ENCODE assay signal across 27 mouse cellular contexts in the genomic region with DNA sequence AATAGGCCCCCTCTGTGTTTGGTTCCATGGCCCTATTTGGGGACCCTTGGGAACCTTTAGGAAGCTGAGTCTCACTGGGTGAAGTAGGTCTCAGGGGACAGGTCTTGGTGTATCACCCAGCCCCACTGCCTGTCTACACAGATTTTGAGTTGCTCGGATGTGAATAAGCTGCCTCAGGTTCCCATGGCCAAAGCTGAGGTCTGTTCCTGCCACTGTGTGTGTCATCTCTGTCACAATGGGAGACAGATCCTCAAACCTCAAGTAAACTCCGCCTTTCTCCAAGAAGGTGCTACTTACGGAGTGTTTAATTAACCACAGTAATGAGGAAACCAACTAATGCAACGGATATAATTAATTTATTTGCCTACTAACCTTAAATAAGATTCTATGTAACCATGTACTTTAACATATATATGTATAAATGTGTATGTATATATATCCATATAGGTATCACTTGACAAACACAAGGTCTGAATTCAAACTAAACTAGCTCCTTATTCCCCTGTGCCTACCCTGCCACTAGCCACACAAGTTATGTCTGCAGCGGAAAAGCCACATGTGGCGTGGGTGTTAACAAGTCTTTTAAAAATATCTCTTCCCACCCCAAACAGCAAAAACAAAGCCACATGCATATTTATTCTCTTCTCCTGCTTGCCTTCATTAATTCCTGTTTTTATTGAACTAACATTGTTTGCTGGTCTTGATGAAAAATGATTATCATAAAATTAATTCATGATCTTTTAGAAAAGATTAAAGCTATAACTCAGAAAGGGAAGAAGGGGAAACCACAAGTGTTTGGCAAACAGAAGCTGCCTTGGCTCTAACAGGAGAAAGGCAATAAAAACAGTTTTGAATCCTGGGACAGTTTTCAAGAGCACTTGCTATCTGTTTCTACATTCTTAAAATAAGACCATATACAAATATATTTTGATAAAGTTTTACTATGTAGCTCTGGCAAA. TPM values are rescaled to one million over a fixed set of nuclear protein-coding genes. Genes with fewer than 3 reads are reported as not detected.
DNase-seq lines count a peak whose midpoint lies in the region.
"Had no signal": no experiment of that assay in that cellular context is flagged by ENCODE, and none has a peak within 500 bp of the region (broad histone marks: within the 10 kb centered on the region; RNA-seq: fewer than 3 reads in every experiment).

No protein-coding gene starts in this region.

- H3K27me3 ChIP-seq in heart, embryonic 10.5 days (ENCODE audit: insufficient read depth, poor library complexity, severe bottlenecking) = no peaks in the 10 kb centered on the region
- H3K27me3 ChIP-seq: heart, embryonic 15.5 days; liver, embryonic 15.5 days; lung, embryonic 15.5 days; midbrain, embryonic 12.5 days; stomach, embryonic 15.5 days had no signal

- H3K4me1 ChIP-seq in heart, embryonic 10.5 days = peaks cover 19% of the 10 kb centered on the region
- H3K4me1 ChIP-seq: heart, embryonic 15.5 days; liver, embryonic 15.5 days; lung, embryonic 15.5 days; stomach, embryonic 15.5 days had no signal

- 86% methylated on average over 6 of the region's 6 CpGs for whole genome bisulfite sequencing in heart, embryonic 10.5 days

- no peak overlapping the region for H3K4me3 ChIP-seq in heart, embryonic 10.5 days
- H3K4me3 ChIP-seq: forebrain, embryonic 10.5 days; heart, embryonic 15.5 days; liver, embryonic 15.5 days; lung, embryonic 15.5 days; midbrain, embryonic 12.5 days; stomach, embryonic 15.5 days had no signal

- DNase-seq in heart, embryonic 10.5 days (ENCODE audit: low spot score) = peak; percentile 71
- no peak for DNase-seq in heart, adult 9 months (ENCODE audit: low spot score in 2 of 2)
- peak; percentile 55 for DNase-seq in layer of hippocampus, adult 9-11 months
- no peak for DNase-seq in layer of hippocampus, postnatal 10 days (ENCODE audit: low spot score in 2 of 2)
- peak; percentile 4 for DNase-seq in thymus, postnatal 4 days
- no peak for DNase-seq in thymus, postnatal 0 days (ENCODE audit: low spot score)
- no peak for DNase-seq in adrenal gland, adult 18-20 months (ENCODE audit: low spot score in 2 of 2)
- DNase-seq in lung, postnatal 4 days = no peak
- DNase-seq: adrenal gland, postnatal 36 days; cerebellum, adult 11 months; cerebellum, adult 9-11 months; gastrocnemius, postnatal 10 days; heart, adult 18-20 months; heart, postnatal 36 days; lung, postnatal 36 days; thymus, adult 2 months had no signal

- H3K9me3 ChIP-seq in heart, embryonic 10.5 days = no peaks in the 10 kb centered on the region
- H3K9me3 ChIP-seq: forebrain, embryonic 10.5 days; heart, embryonic 15.5 days; liver, embryonic 15.5 days; lung, embryonic 15.5 days; midbrain, embryonic 12.5 days; stomach, embryonic 15.5 days had no signal

- no peak overlapping the region for H3K27ac ChIP-seq in heart, embryonic 10.5 days
- H3K27ac ChIP-seq: forebrain, embryonic 10.5 days; heart, embryonic 15.5 days; hindbrain, embryonic 14.5 days; liver, embryonic 15.5 days; lung, embryonic 15.5 days; midbrain, embryonic 12.5 days; stomach, embryonic 15.5 days had no signal

- H3K36me3 ChIP-seq in heart, embryonic 10.5 days = no peaks in the 10 kb centered on the region
- H3K36me3 ChIP-seq: forebrain, embryonic 10.5 days; heart, embryonic 15.5 days; liver, embryonic 15.5 days; lung, embryonic 15.5 days; midbrain, embryonic 12.5 days; stomach, embryonic 15.5 days had no signal

RNA-seq across cellular contexts. Expression of a gene that starts 48.4 kb away (rescaled TPM):
- 0.06 TPM in 1 of 2 replicates, not detected in the other for polyA plus RNA-seq in heart, embryonic 10.5 days (2016; fragmentation: Nextera tagmentation; extraction: Ambion mirVana)
- total RNA-seq in layer of hippocampus, postnatal 10 days (2021) = under 1 TPM; 0.21 to 0.29 TPM
- 0.14 TPM in 1 of 2 replicates, not detected in the other for polyA plus RNA-seq in thymus, postnatal 0 days (2015; fragmentation: Nextera tagmentation; extraction: Ambion mirVana)
- total RNA-seq in adrenal gland, adult 18-20 months (2021) = not detected
- total RNA-seq: adrenal gland, postnatal 36 days; gastrocnemius, postnatal 10 days; heart, adult 18-20 months; monocyte, adult 5-6 weeks had no signal
- polyA plus RNA-seq: embryonic facial prominence, embryonic 11.5 days; heart, embryonic 15.5 days; hindbrain, embryonic 14.5 days; inflammation-experienced regulatory T-cells, adult 6 months; lung, embryonic 15.5 days; midbrain, embryonic 12.5 days; urinary bladder, adult 2 months had no signal

Comparison
In these comparisons a context has a peak if more than half of its experiments do, and no peak if none do; other contexts are left out.
1. DNase-seq: peak in heart, embryonic 10.5 days (single experiment), layer of hippocampus, adult 9-11 months (single experiment) and thymus, postnatal 4 days (single experiment); none in heart, adult 9 months (0 of 2), layer of hippocampus, postnatal 10 days (0 of 2), thymus, postnatal 0 days (single experiment), adrenal gland, adult 18-20 months (0 of 2) and lung, postnatal 4 days (0 of 2).